Mouse (Mus musculus) ES-Bruce4 (cell line): Measurements from ENCODE around the gene Wscd2.

ENCODE experiments used
- CTCF ChIP-seq: IDR thresholded peaks from one replicate; pipeline ENCODE4 v1.8.1; 2011; ENCODE audit warnings: low read depth, low read length
- EP300 ChIP-seq: IDR thresholded peaks from 2 replicates; pipeline ENCODE4 v1.6.1; 2011; ENCODE audit warnings: low read depth, low read length; ENCODE audit not compliant: insufficient read depth
- POLR2A ChIP-seq: IDR thresholded peaks from one replicate; pipeline ENCODE4 v1.8.1; 2011; ENCODE audit warnings: low read length; ENCODE audit not compliant: insufficient read depth

DNA sequence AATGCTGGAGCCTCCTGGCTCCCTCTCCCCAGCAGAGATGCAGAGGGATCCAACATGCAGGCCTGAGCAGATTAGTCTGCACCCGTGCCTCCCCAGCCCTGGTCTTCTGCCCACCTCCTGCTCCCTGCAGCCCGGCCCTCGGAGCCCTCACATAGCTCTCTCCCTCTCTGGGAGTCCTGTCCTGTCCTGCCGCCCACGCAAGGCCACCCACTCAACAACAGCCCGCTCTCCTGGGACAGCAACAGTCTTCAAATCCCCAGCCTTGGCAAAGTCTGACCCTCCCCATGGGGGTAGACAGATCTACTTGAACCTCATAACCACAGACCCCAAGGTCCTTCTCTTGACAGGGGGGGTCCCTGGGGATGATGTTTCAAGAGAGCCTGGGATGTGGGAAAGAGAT lies 120.4 kb downstream of the Wscd2 start:
- TF ChIP-seq CTCF (no peak), POLR2A (no peak), EP300 (no peak)
